Mouse (Mus musculus): ENCODE results near the gene Top3a. TPM values are rescaled to one million over a fixed set of nuclear protein-coding genes. Genes with fewer than 3 reads are reported as not detected.

Gene Top3a
- polyA plus RNA-seq, 1 experiment from 2014 or later: 4.3 TPM

GRCm38 (mm10) chr11:60715833-60716232 lies 61.3 kb downstream of the Top3a start:
- TF ChIP-seq CTCF (IDR thresholded peaks at IDR 0.05; ENCODE audit: low read depth) (no peak), EP300 (optimal IDR thresholded peaks at IDR 0.05) (no peak)
- DNase-seq (ENCODE audit: low spot score) (no peak), ATAC-seq (ENCODE audit: low FRiP score, low TSS enrichment) (no peak)
- peaks cover 80% of the 10 kb centered on the region for H3K36me3 ChIP-seq (ENCODE audit: control insufficient read depth, insufficient read depth, low read length)
- H3K27me3 ChIP-seq (ENCODE audit: control insufficient read depth, insufficient read depth, low read length): no peaks in the 10 kb centered on the region
- H3K4me2 ChIP-seq (replicated peaks; ENCODE audit: low read depth): no peak overlapping the region
- H3K4me1 ChIP-seq (replicated peaks; ENCODE audit: control insufficient read depth, insufficient read depth): no peaks in the 10 kb centered on the region
- no peak overlapping the region for H3K9ac ChIP-seq (ENCODE audit: low read length)
- no peaks in the 10 kb centered on the region for H3K9me3 ChIP-seq (ENCODE audit: control insufficient read depth, low read length)
- H3K4me3 ChIP-seq (ENCODE audit: low read depth, low read length): no peak overlapping the region
- no peak overlapping the region for H3K27ac ChIP-seq (replicated peaks)
- 85% methylated on average over 5 of the region's 5 CpGs for WGBS

- Histone ChIP-seq H3K4me2 (replicated peaks; ENCODE audit: low read depth) (no peak overlapping the region), H3K27ac (replicated peaks) (no peak overlapping the region), H3K27me3 (ENCODE audit: control insufficient read depth, insufficient read depth, low read length) (no peaks in the 10 kb centered on the region), H3K9ac (ENCODE audit: low read length) (no peak overlapping the region), H3K4me3 (ENCODE audit: low read depth, low read length) (no peak overlapping the region), H3K9me3 (ENCODE audit: control insufficient read depth, low read length) (no peaks in the 10 kb centered on the region), H3K36me3 (ENCODE audit: control insufficient read depth, insufficient read depth, low read length) (peaks cover 86% of the 10 kb centered on the region), H3K4me1 (replicated peaks; ENCODE audit: control insufficient read depth, insufficient read depth) (no peaks in the 10 kb centered on the region)
- DNase-seq (ENCODE audit: low spot score) (no peak), ATAC-seq (ENCODE audit: low FRiP score, low TSS enrichment) (no peak)
- 91% methylated on average over 13 of the region's 13 CpGs for WGBS
- TF ChIP-seq CTCF (IDR thresholded peaks at IDR 0.05; ENCODE audit: low read depth) (no peak), EP300 (optimal IDR thresholded peaks at IDR 0.05) (no peak)
Observed at GRCm38 (mm10) chr11:60712639-60713255, 64.4 kb downstream of the Top3a start.

GRCm38 (mm10) chr11:60712040-60712439 lies 65.1 kb downstream of the Top3a start:
- ATAC-seq (ENCODE audit: low FRiP score, low TSS enrichment): no peak
- peaks cover 85% of the 10 kb centered on the region for H3K36me3 ChIP-seq (ENCODE audit: control insufficient read depth, insufficient read depth, low read length)
- no peak overlapping the region for H3K27ac ChIP-seq (replicated peaks)
- no peaks in the 10 kb centered on the region for H3K27me3 ChIP-seq (ENCODE audit: control insufficient read depth, insufficient read depth, low read length)
- H3K4me3 ChIP-seq (ENCODE audit: low read depth, low read length): no peak overlapping the region
- H3K4me2 ChIP-seq (replicated peaks; ENCODE audit: low read depth): no peak overlapping the region
- DNase-seq (ENCODE audit: low spot score): no peak
- WGBS: 92% methylated on average over 18 of the region's 18 CpGs
- H3K4me1 ChIP-seq (replicated peaks; ENCODE audit: control insufficient read depth, insufficient read depth): 0 out of 2 replicates have a peak, but pooled peaks cover 3% of the 10 kb centered on the region
- TF ChIP-seq CTCF (IDR thresholded peaks at IDR 0.05; ENCODE audit: low read depth) (no peak), EP300 (optimal IDR thresholded peaks at IDR 0.05) (no peak)
- no peak overlapping the region for H3K9ac ChIP-seq (ENCODE audit: low read length)
- no peaks in the 10 kb centered on the region for H3K9me3 ChIP-seq (ENCODE audit: control insufficient read depth, low read length)

DNA sequence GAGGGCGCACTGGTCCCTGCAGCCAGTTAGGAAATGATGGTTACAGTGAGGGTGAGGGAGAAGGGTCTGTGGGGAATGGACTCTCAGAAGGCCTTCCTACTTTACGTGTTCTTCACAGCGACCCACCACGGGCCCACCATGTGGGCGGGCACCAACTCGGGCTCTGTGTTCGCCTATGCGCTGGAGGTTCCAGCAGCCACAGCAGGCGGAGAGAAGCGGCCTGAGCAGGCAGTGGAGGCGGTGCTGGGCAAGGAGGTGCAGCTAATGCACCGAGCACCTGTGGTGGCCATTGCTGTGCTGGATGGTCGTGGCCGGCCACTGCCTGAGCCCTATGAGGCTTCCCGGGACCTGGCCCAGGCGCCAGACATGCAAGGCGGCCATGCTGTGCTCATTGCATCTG lies 65.9 kb downstream of the Top3a start:
- Histone ChIP-seq H3K9me3 (ENCODE audit: control insufficient read depth, low read length) (no peaks in the 10 kb centered on the region), H3K4me2 (replicated peaks; ENCODE audit: low read depth) (no peak overlapping the region), H3K4me3 (ENCODE audit: low read depth, low read length) (no peak overlapping the region), H3K9ac (ENCODE audit: low read length) (no peak overlapping the region), H3K36me3 (ENCODE audit: control insufficient read depth, insufficient read depth, low read length) (peaks cover 81% of the 10 kb centered on the region), H3K4me1 (replicated peaks; ENCODE audit: control insufficient read depth, insufficient read depth) (0 out of 2 replicates have a peak, but pooled peaks cover 3% of the 10 kb centered on the region), H3K27ac (replicated peaks) (no peak overlapping the region), H3K27me3 (ENCODE audit: control insufficient read depth, insufficient read depth, low read length) (no peaks in the 10 kb centered on the region)
- ATAC-seq (ENCODE audit: low FRiP score, low TSS enrichment) (no peak), DNase-seq (ENCODE audit: low spot score) (no peak)
- no peak for TF ChIP-seq CTCF (IDR thresholded peaks at IDR 0.05; ENCODE audit: low read depth)
- no peak for TF ChIP-seq EP300 (optimal IDR thresholded peaks at IDR 0.05)
- 93% methylated on average over 17 of the region's 17 CpGs for WGBS

- Histone ChIP-seq H3K36me3 (ENCODE audit: control insufficient read depth, insufficient read depth, low read length) (peaks cover 69% of the 10 kb centered on the region), H3K27me3 (ENCODE audit: control insufficient read depth, insufficient read depth, low read length) (no peaks in the 10 kb centered on the region), H3K9me3 (ENCODE audit: control insufficient read depth, low read length) (no peaks in the 10 kb centered on the region), H3K27ac (replicated peaks) (no peak overlapping the region), H3K9ac (ENCODE audit: low read length) (no peak overlapping the region), H3K4me2 (replicated peaks; ENCODE audit: low read depth) (no peak overlapping the region), H3K4me3 (ENCODE audit: low read depth, low read length) (no peak overlapping the region), H3K4me1 (replicated peaks; ENCODE audit: control insufficient read depth, insufficient read depth) (0 out of 2 replicates have a peak, but pooled peaks cover 3% of the 10 kb centered on the region)
- 90% methylated on average over 45 of the region's 45 CpGs for WGBS
- TF ChIP-seq CTCF (IDR thresholded peaks at IDR 0.05; ENCODE audit: low read depth): no peak
- TF ChIP-seq EP300 (optimal IDR thresholded peaks at IDR 0.05): no peak
- ATAC-seq (ENCODE audit: low FRiP score, low TSS enrichment) (no peak), DNase-seq (ENCODE audit: low spot score) (peak; percentile 11)
Observed at GRCm38 (mm10) chr11:60709481-60710465, 67.4 kb downstream of the Top3a start.

Measured in stomach, postnatal 0 days (tissue).